Mouse (Mus musculus): Measurements from ENCODE around the gene E4f1. TPM values are rescaled to one million over a fixed set of nuclear protein-coding genes. Genes with fewer than 3 reads are reported as not detected.
"Not testable (repeated sequence)": the region's sequence is repeated elsewhere in the genome, so short reads cannot be mapped to it uniquely, and the experiment has no call there.

E4f1 gene
- polyA plus RNA-seq, 1 experiment from 2014 or later = 38.3 TPM

DNA sequence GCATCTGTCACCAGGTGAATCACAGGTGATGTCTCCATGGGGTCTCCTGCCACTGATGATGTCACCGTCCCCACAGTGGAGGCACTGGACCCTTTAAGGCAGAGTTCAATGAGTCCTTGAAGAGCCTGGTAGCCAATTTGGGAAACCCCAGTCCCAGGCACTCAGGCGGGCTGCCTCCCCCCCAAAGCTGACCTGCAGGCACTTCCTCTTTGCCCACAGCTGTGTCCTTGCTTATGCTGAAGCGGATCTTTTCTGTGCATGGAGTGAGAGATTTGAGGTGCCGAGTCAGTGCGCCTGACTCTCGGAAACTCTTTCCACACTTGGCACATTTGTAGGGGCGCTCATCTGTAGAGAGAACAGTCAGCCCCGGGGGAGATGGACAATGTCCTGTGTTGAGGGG lies 23.5 kb downstream of the E4f1 start:
- Histone ChIP-seq H3K4me1 (no peaks in the 10 kb centered on the region), H3K9me3 (no peaks in the 10 kb centered on the region), H3K9ac (no peak overlapping the region), H3K27me3 (no peaks in the 10 kb centered on the region), H3K27ac (no peak overlapping the region), H3K4me2 (replicated peaks) (no peak overlapping the region), H3K4me3 (no peak overlapping the region), H3K36me3 (peaks cover 95% of the 10 kb centered on the region)
- no peak for ATAC-seq (ENCODE audit: low FRiP score, low read depth)
- WGBS = 92% methylated on average over 8 of the region's 8 CpGs

- peaks cover 92% of the 10 kb centered on the region for H3K36me3 ChIP-seq
Observed at GRCm38 (mm10) chr17:24443409-24443808, 26.7 kb downstream of the E4f1 start.

DNA sequence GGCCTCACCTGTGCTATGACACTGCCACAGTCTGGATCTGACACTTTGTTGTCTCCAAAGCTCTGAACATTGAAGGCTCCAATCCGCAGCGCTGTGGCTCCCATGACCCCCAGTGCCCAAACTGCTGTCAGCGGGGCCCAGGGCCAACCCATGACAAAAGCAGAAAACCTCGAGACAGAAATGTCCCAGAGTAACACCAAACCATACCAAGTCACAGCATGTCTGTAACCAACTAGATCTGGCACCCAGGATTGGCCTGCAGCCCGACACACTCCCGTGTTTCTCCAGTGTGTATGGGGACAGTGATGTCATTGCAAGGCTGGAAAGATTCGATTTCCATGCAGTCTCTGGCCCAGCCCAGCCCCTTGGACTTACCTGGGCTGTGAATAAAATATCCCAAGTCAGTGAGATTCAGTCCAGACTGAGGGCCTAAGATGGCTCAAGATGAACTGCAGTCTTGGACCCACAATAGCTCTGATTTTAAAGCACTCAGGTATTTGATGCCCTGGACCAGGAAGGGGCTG lies 27.4 kb downstream of the E4f1 start, which contains the start of gene Dnase1l2:
Dnase1l2 (minus strand) TSS at position 474 of the 524 bp plus-strand sequence.
- H3K9me3 ChIP-seq = no peaks in the 10 kb centered on the region
- WGBS = 85% methylated on average over 7 of the region's 7 CpGs
- no peak within 1 kb of the TSS for H3K4me2 ChIP-seq (replicated peaks)
- no peak for ATAC-seq (ENCODE audit: low FRiP score, low read depth)
- H3K27ac ChIP-seq = no peak within 1 kb of the TSS
- H3K36me3 ChIP-seq = peaks cover 92% of the 10 kb centered on the region
- no peaks in the 10 kb centered on the region for H3K27me3 ChIP-seq
- H3K4me1 ChIP-seq = no peaks in the 10 kb centered on the region
- H3K9ac ChIP-seq = no peak within 1 kb of the TSS
- no peak within 1 kb of the TSS for H3K4me3 ChIP-seq

More at GRCm38 (mm10) chr17:24443409-24443808, 26.7 kb downstream of the E4f1 start:
- Histone ChIP-seq H3K4me1 (no peaks in the 10 kb centered on the region), H3K4me2 (replicated peaks) (no peak overlapping the region), H3K9ac (no peak overlapping the region), H3K9me3 (no peaks in the 10 kb centered on the region), H3K4me3 (no peak overlapping the region), H3K27ac (no peak overlapping the region), H3K27me3 (no peaks in the 10 kb centered on the region)
- WGBS = 89% methylated on average over 4 of the region's 4 CpGs
- no peak for ATAC-seq (ENCODE audit: low FRiP score, low read depth)

GRCm38 (mm10) chr17:24442107-24442506 lies 28.0 kb downstream of the E4f1 start:
- Histone ChIP-seq H3K9ac (no peak overlapping the region), H3K4me3 (no peak overlapping the region), H3K27me3 (no peaks in the 10 kb centered on the region), H3K9me3 (no peaks in the 10 kb centered on the region), H3K36me3 (peaks cover 91% of the 10 kb centered on the region), H3K27ac (no peak overlapping the region), H3K4me2 (replicated peaks) (no peak overlapping the region), H3K4me1 (no peaks in the 10 kb centered on the region)
- 92% methylated on average over 14 of the region's 14 CpGs for WGBS
- no peak for ATAC-seq (ENCODE audit: low FRiP score, low read depth)

- H3K27me3 ChIP-seq = no peaks in the 10 kb centered on the region
- H3K36me3 ChIP-seq = peaks cover 85% of the 10 kb centered on the region
- H3K4me2 ChIP-seq (replicated peaks) = no peak overlapping the region
- no peak overlapping the region for H3K9ac ChIP-seq
- ATAC-seq (ENCODE audit: low FRiP score, low read depth) = no peak
- 54% methylated on average over 2 of the region's 2 CpGs for WGBS
- no peak overlapping the region for H3K4me3 ChIP-seq
- H3K4me1 ChIP-seq = no peaks in the 10 kb centered on the region
- H3K9me3 ChIP-seq = no peaks in the 10 kb centered on the region
- no peak overlapping the region for H3K27ac ChIP-seq
Observed at GRCm38 (mm10) chr17:24441148-24441547, 29.0 kb downstream of the E4f1 start.

GRCm38 (mm10) chr17:24440377-24440776 lies 29.7 kb downstream of the E4f1 start:
- Histone ChIP-seq H3K27me3 (no peaks in the 10 kb centered on the region), H3K4me1 (no peaks in the 10 kb centered on the region), H3K9ac (no peak overlapping the region), H3K36me3 (peaks cover 84% of the 10 kb centered on the region), H3K4me3 (no peak overlapping the region), H3K9me3 (no peaks in the 10 kb centered on the region), H3K4me2 (replicated peaks) (no peak overlapping the region), H3K27ac (no peak overlapping the region)
- 90% methylated on average over 8 of the region's 8 CpGs for WGBS
- ATAC-seq (ENCODE audit: low FRiP score, low read depth) = no peak

- peak; percentile 54 for ATAC-seq (ENCODE audit: low FRiP score, low read depth)
Observed at GRCm38 (mm10) chr17:24437016-24437415, 33.1 kb downstream of the E4f1 start.

GRCm38 (mm10) chr17:24429201-24429983 lies 40.7 kb downstream of the E4f1 start:
- Histone ChIP-seq H3K27ac (no peak overlapping the region), H3K4me3 (no peak overlapping the region), H3K9ac (no peak overlapping the region), H3K36me3 (peaks cover 27% of the 10 kb centered on the region), H3K4me2 (replicated peaks) (no peak overlapping the region), H3K9me3 (no peaks in the 10 kb centered on the region), H3K4me1 (peaks cover 31% of the 10 kb centered on the region), H3K27me3 (no peaks in the 10 kb centered on the region)
- ATAC-seq (ENCODE audit: low FRiP score, low read depth) = no peak
- WGBS = 79% methylated on average over 14 of the region's 14 CpGs

More at GRCm38 (mm10) chr17:24437016-24437415, 33.1 kb downstream of the E4f1 start:
- Histone ChIP-seq H3K36me3 (peaks cover 78% of the 10 kb centered on the region), H3K9ac (no peak overlapping the region), H3K27ac (no peak overlapping the region), H3K27me3 (no peaks in the 10 kb centered on the region), H3K9me3 (no peaks in the 10 kb centered on the region), H3K4me1 (no peaks in the 10 kb centered on the region), H3K4me3 (no peak overlapping the region), H3K4me2 (replicated peaks) (no peak overlapping the region)
- 75% methylated on average over 5 of the region's 5 CpGs for WGBS

DNA sequence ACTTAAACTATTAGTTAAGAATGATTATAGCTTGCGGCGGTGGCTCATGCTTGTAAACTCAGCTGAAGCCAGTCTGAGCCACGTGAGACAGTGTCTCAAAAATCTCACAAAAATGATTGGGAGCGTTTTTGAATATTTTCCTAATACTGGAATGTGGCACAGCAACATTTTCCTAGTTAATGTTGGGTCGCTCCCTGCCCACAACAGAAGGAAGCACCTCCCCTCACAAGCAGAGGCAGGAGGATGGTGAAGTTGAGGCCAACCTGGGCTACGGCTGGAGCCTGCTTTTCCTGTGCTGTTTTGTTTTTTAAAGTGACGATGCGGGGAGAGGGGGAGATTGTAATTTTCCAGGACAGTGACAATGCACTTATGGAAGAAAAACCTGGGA lies 42.9 kb downstream of the E4f1 start:
- Histone ChIP-seq H3K27ac (peak overlapping the region; percentile 97), H3K4me3 (peak overlapping the region; percentile 78), H3K36me3 (peaks cover 31% of the 10 kb centered on the region), H3K9ac (peak overlapping the region; percentile 89), H3K4me2 (replicated peaks) (peak overlapping the region; percentile 64), H3K9me3 (no peaks in the 10 kb centered on the region), H3K4me1 (peaks cover 31% of the 10 kb centered on the region), H3K27me3 (no peaks in the 10 kb centered on the region)
- ATAC-seq (ENCODE audit: low FRiP score, low read depth) = no peak
- whole genome bisulfite sequencing = 4% methylated on average over 8 of the region's 8 CpGs

DNA sequence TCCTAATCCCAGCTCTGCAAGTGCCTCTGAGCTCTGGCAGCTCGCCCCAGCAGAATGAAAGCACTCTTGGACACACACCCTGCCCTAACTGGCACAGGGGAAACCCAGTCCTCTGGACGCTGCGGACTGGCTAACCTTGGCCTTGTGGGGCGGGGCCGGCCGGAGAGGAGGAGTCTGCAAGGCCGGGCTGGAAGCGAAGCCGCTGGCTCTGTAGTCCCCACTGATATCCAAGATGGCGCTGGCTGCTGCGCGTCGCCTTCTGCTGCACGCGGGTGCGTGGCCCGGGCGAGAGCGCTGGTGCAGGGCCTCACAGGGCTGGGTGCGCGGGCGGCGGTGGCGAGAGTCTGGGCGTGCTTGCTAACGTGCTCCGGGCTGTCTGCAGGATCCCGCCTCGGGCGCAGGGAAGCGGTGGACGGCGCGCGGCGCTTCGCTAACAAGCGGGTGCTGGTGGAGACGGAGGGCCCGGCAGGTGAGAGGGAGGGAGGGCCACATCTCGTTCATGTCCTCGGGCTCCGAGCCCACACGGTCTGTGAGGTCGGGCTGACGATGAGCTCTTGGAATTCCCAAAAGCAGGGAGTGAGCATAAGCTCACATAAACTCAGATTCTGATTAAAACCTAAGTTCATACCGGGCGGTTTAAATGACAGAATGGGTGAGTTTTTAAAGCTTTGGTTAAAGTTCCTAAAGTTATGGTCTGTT lies 43.5 kb downstream of the E4f1 start, which contains the start of gene Eci1:
Eci1 (plus strand) TSS at position 171 of the 699 bp plus-strand sequence.
- peaks cover 36% of the 10 kb centered on the region for H3K36me3 ChIP-seq
- H3K27me3 ChIP-seq = no peaks in the 10 kb centered on the region
- ATAC-seq (ENCODE audit: low FRiP score, low read depth) = peak; percentile 96
- H3K4me3 ChIP-seq = peak within 1 kb of the TSS; percentile 78
- no peaks in the 10 kb centered on the region for H3K9me3 ChIP-seq
- peak within 1 kb of the TSS; percentile 89 for H3K9ac ChIP-seq
- peaks cover 31% of the 10 kb centered on the region for H3K4me1 ChIP-seq
- peak within 1 kb of the TSS; percentile 97 for H3K27ac ChIP-seq
- H3K4me2 ChIP-seq (replicated peaks) = peak within 1 kb of the TSS; percentile 64
- WGBS = under 1% methylated on average over 48 of the region's 48 CpGs

- H3K4me1 ChIP-seq = peaks cover 30% of the 10 kb centered on the region
- no peak overlapping the region for H3K9ac ChIP-seq
- H3K27ac ChIP-seq = peak overlapping the region; percentile 97; the same call in 1 of the 2 replicates
- no peaks in the 10 kb centered on the region for H3K27me3 ChIP-seq
- H3K4me3 ChIP-seq = peak overlapping the region; percentile 78
- ATAC-seq (ENCODE audit: low FRiP score, low read depth) = no peak
- H3K9me3 ChIP-seq = no peaks in the 10 kb centered on the region
- H3K36me3 ChIP-seq = peaks cover 43% of the 10 kb centered on the region
- peak overlapping the region; percentile 64 for H3K4me2 ChIP-seq (replicated peaks)
- 87% methylated on average over 7 of the region's 7 CpGs for WGBS
Observed at GRCm38 (mm10) chr17:24425905-24426304, 44.2 kb downstream of the E4f1 start.

DNA sequence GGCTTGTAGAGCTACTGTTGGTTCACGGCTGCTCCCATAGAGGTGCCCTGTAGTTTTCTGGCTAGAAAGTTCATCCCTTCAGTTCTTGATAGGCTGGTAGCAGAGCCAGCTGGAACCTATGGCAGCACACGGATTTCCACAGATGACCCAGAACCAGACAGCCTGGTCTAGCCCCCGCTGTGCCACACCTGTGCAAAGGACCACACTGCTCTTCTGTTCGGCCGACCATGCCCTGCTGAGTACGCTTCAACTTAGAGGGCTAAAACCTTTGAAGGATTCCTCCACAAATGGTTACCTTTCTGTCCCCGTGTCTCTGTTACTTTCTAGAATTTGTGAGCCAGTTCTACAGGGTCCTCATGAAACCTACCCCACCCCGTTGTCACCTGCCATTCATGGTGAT lies 44.8 kb downstream of the E4f1 start:
- H3K27ac ChIP-seq; H3K4me2 ChIP-seq (replicated peaks); H3K9me3 ChIP-seq; H3K9ac ChIP-seq; ATAC-seq (ENCODE audit: low FRiP score, low read depth); H3K27me3 ChIP-seq; H3K4me3 ChIP-seq: not testable (repeated sequence)
- Histone ChIP-seq H3K4me1 (peaks cover 24% of the 10 kb centered on the region), H3K36me3 (peaks cover 49% of the 10 kb centered on the region)
- WGBS = 93% methylated on average over 6 of the region's 8 CpGs
